Mouse (Mus musculus) liver, postnatal 0 days (tissue): ENCODE measurements at regions not wholly inside any gene's neighbourhood (a gene's known extent, or its start where the extent isn't known, plus 50 kb on each side); places are given as distances from the start of the nearest gene placed in this dataset.

ENCODE experiments used
- CTCF ChIP-seq: sonication (generic); IDR thresholded peaks from 2 replicates; pipeline ENCODE4 v1.5.1; 2016; ENCODE audit warnings: antibody characterized with exemption, low read depth
- EP300 ChIP-seq: IDR thresholded peaks from 2 replicates; pipeline ENCODE4 v1.6.1; 2016; ENCODE audit warnings: antibody characterized with exemption, low read depth, mild to moderate bottlenecking

DNA sequence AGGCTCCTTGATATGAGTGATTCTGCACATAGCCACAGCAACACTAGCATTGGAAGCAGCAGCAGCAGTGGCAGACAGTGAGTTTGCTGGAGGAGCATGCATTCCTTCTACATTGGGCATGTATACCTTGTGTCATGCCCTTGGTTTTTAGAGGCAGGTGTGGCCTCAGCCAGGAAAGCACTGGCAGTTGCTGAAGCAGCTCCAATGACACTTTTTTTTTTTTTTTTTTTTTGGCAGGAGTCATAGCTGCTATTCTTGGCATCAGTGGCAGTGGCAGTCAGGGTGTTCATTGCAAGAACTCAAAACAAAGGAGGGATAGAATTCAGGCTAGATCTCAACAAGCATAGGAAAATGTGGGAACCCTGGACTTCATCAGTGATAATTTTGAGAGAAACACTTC, 189.9 kb upstream of the Xrcc4 start:
- TF ChIP-seq EP300 (no peak), CTCF (no peak)
